Mouse (Mus musculus) neural tube, embryonic 11.5 days (tissue): ENCODE measurements around the gene Adgra1. TPM values are rescaled to one million over a fixed set of nuclear protein-coding genes. Genes with fewer than 3 reads are reported as not detected.
A peak's percentile ranks its signal among the peaks of the same experiment; 100 is the strongest.

ENCODE experiments used
- ATAC-seq: fragments of 200-750 bp; cut with Nextera tagmentation; 2 replicates; pipeline ENCODE4 v1.8.0; 2017; ENCODE audit warnings: moderate number of reproducible peaks, mild to moderate bottlenecking, moderate TSS enrichment, moderate library complexity; ENCODE audit not compliant: insufficient read depth, low FRiP score, low TSS enrichment
- DNase-seq: peaks from one replicate; pipeline ENCODE4 v3.0.0-alpha.2; 2015; ENCODE audit warnings: low spot score
- H3K27ac ChIP-seq: fragments of 300-500 bp; sonication (generic); 2 replicates; pipeline ENCODE4 v1.5.1; 2014; ENCODE audit warnings: low read depth, mild to moderate bottlenecking, low read length
- H3K27me3 ChIP-seq: fragments of 300-500 bp; sonication (generic); 2 replicates; pipeline ENCODE4 v1.6.1; 2014; ENCODE audit warnings: mild to moderate bottlenecking, low read length, mixed read lengths; ENCODE audit not compliant: control insufficient read depth, insufficient read depth
- H3K36me3 ChIP-seq: fragments of 300-500 bp; sonication (generic); 2 replicates; pipeline ENCODE4 v1.6.1; 2014; ENCODE audit warnings: mild to moderate bottlenecking, low read length, moderate library complexity, mixed read lengths; ENCODE audit not compliant: control insufficient read depth, insufficient read depth
- H3K4me1 ChIP-seq: fragments of 300-500 bp; sonication (generic); 2 replicates; pipeline ENCODE4 v1.6.1; 2014; ENCODE audit warnings: low read length, mixed read lengths; ENCODE audit not compliant: control insufficient read depth, insufficient read depth
- H3K4me2 ChIP-seq: fragments of 300-500 bp; sonication (generic); 2 replicates; pipeline ENCODE4 v1.6.1; 2014; ENCODE audit warnings: low read depth, mild to moderate bottlenecking, moderate library complexity
- H3K4me3 ChIP-seq: fragments of 300-500 bp; sonication (generic); 2 replicates; pipeline ENCODE4 v1.5.1; 2014; ENCODE audit warnings: low read depth, low read length
- H3K9ac ChIP-seq: fragments of 300-500 bp; sonication (generic); 2 replicates; pipeline ENCODE4 v1.6.1; 2014; ENCODE audit warnings: mild to moderate bottlenecking, low read length
- H3K9me3 ChIP-seq: fragments of 300-500 bp; sonication (generic); 2 replicates; pipeline ENCODE4 v1.6.1; 2016; ENCODE audit warnings: low read length; ENCODE audit not compliant: control insufficient read depth
- WGBS: fragments of 180-500 bp; shearing (Covaris S2); extraction: QIAGEN DNeasy Blood & Tissue Kit; methylation state at CpG from one replicate; pipeline ENCODE4 v1.1.7; 2014; 5-methylcytosine and 5-hydroxymethylcytosine counted together
- polyA plus RNA-seq: library from polyadenylated mRNA; unstranded; fragments of >200 nt; fragmentation: Nextera tagmentation; extraction: Ambion mirVana; gene quantifications from 2 replicates; pipeline ENCODE4 v1.2.1, GENCODE M21; 2014

Adgra1 gene
- polyA plus RNA-seq, 1 experiment from 2014 or later: 9.9 TPM

DNA sequence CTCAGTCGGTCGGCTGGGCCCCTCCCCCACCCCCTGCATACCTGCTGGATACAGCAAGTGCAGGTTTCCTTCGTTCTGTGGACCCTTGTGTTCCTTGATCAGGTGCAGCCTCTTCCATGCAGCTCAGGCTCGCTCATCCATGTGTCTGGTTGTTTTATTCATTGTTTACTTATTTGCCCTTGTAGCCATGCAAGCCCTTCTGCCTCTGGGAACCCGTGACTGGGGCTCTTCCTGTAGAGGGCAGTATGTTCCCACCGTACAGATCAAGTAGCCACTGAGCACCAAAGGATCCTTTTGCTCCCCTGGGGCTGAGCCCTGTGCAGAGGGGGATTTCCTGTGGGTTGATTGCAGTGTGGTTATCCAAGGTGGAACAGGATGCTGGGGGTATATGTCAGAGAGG lies 71.7 kb downstream of the Adgra1 start:
- Histone ChIP-seq H3K9ac (no peak overlapping the region; the same call in 1 of the 2 replicates), H3K4me2 (peak overlapping the region; percentile 26; the same call in 1 of the 2 replicates), H3K36me3 (no peaks in the 10 kb centered on the region), H3K27ac (no peak overlapping the region), H3K9me3 (no peaks in the 10 kb centered on the region), H3K4me3 (no peak overlapping the region), H3K27me3 (no peaks in the 10 kb centered on the region), H3K4me1 (peaks cover 8% of the 10 kb centered on the region; the same call in 1 of the 2 replicates)
- WGBS: under 1% methylated on average over 6 of the region's 6 CpGs
- ATAC-seq: peak; percentile 68
- peak; percentile 77 for DNase-seq

DNA sequence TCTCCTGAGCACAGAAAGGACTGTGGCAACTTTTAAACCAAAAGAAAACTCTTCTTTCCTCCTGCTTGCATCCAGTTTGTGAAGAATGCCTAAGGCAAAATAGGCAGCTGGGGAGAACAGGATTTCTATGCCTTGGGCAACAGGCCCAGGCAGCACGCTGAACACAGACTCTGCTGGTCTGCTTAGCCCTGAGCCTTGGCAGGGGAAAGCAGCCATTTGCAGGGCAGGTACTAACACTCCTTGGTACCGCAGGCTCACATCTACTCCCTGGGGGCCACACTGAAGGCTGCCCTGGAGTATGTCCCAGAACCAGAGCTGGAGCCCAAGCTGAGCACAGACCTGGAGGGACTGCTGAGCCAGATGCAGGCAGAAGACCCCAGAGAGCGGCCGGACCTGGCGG lies 74.2 kb downstream of the Adgra1 start:
- Histone ChIP-seq H3K9ac (no peak overlapping the region), H3K36me3 (no peaks in the 10 kb centered on the region), H3K4me3 (no peak overlapping the region), H3K9me3 (no peaks in the 10 kb centered on the region), H3K4me2 (no peak overlapping the region), H3K27me3 (peaks cover 3% of the 10 kb centered on the region; the same call in 1 of the 2 replicates), H3K4me1 (peaks cover 8% of the 10 kb centered on the region; the same call in 1 of the 2 replicates), H3K27ac (no peak overlapping the region)
- WGBS: 65% methylated on average over 5 of the region's 5 CpGs
- ATAC-seq (no peak), DNase-seq (no peak)

DNA sequence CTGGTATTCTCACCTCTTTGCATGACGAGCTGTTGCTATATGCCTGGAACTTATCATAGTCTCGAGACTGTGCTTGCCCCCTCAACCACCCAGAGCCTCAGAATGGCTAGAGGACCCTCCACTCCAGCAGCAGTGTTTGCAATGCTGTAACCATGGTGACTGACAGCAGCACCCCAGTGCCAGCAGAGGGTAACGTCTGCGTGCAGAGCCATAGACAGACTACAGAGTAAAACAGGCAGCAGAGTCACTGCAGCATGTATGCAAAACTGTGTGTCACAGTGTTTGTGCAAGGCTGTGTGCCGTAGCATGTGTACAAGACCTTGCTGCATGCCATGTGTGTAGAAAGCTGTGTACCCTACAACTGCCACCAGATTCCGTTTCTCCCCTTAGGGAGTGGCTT lies 75.5 kb downstream of the Adgra1 start:
- Histone ChIP-seq H3K27me3 (peaks cover 11% of the 10 kb centered on the region), H3K27ac (no peak overlapping the region), H3K9ac (no peak overlapping the region), H3K4me3 (no peak overlapping the region), H3K4me2 (no peak overlapping the region), H3K36me3 (no peaks in the 10 kb centered on the region), H3K9me3 (no peaks in the 10 kb centered on the region), H3K4me1 (peaks cover 8% of the 10 kb centered on the region; the same call in 1 of the 2 replicates)
- WGBS: 60% methylated on average over 6 of the region's 6 CpGs
- DNase-seq (no peak), ATAC-seq (no peak)

DNA sequence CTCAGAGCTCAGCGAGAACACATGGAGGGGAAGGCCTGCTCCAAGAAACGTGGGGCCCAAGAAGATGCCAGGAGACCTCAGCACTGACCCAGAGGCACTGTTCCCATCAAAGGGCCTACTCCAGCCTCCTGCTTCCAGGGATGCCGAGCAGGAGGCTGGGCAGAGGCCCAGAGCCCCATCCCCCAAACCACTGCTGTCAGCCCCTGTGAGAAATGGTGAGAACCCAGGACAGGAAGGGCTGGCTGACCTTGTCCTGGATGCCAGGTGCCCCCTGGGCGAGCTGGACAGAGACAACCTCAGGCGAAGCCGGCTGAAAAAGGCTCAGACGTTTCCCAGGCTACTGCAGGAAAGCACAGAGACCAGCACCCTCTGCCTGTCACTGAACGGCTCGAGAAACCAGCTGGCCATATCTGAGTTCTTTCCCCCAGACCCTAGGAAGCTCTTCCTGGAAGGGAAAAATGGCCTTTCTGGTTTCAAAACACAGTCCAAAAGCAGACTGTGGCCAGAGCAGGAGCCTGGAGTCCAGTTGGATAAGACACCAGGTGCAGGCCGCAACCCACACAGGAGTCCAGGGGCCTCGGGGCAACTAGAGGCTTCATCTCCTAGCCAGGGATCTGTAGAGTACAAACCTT lies 76.3 kb downstream of the Adgra1 start:
- H3K9ac ChIP-seq: no peak overlapping the region; the same call in 1 of the 2 replicates
- ATAC-seq: no peak
- peaks cover 3% of the 10 kb centered on the region; the same call in 1 of the 2 replicates for H3K4me1 ChIP-seq
- no peak overlapping the region for H3K27ac ChIP-seq
- no peak for DNase-seq
- peaks cover 19% of the 10 kb centered on the region for H3K27me3 ChIP-seq
- H3K36me3 ChIP-seq: no peaks in the 10 kb centered on the region
- no peaks in the 10 kb centered on the region for H3K9me3 ChIP-seq
- H3K4me2 ChIP-seq: no peak overlapping the region
- 58% methylated on average over 11 of the region's 11 CpGs for WGBS
- H3K4me3 ChIP-seq: no peak overlapping the region

DNA sequence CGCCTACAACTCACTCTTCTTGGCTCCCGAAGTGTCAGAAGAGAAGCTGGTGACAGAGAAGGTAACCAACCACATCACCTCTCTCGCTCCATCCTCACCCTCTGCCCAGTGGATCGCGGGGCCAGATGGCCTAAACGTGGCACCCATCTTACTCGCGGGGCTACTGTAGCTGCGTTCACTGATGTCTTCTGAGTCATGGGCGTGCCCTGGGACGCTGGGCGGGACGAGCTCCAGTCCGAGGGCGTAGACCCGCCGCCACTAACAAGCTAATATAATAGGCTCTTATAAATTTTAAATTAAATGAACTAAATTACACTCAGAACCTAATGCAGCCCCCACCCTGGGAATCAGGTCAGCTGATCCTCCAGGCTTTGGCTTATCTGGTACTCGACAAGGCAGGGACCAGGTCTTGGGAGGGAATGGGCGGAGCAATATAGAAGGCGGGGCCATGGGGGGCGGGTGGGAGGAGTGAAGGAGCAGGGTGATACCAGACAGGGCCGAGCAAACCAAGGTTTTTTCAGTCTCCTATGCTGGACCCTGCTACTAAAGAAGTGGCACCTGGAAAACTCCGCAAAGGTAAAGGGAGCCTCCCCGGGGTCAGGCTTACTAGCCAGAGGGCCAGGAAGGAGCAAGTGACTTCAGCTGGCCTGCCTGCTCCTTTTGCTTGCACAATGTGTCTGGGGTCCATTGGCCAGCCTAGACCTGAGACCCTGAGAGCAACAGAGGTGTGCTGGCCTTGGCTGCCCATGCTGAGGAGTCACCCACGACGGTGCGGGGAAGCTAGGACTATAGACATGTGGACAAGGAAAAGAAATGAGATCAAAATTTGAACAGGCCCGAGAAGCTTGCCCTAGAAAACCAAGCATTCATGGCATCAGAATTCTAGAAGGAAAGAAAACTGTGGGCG lies 80.4 kb downstream of the Adgra1 start:
- Histone ChIP-seq H3K4me3 (peak overlapping the region; percentile 27; the same call in 1 of the 2 replicates), H3K27me3 (peaks cover 23% of the 10 kb centered on the region), H3K4me1 (no peaks in the 10 kb centered on the region), H3K36me3 (no peaks in the 10 kb centered on the region), H3K9me3 (no peaks in the 10 kb centered on the region), H3K9ac (no peak overlapping the region), H3K27ac (no peak overlapping the region), H3K4me2 (peak overlapping the region; percentile 41)
- WGBS: 11% methylated on average over 29 of the region's 29 CpGs
- ATAC-seq: peak; percentile 75; the same call in 1 of the 2 replicates
- DNase-seq: peak; percentile 48

DNA sequence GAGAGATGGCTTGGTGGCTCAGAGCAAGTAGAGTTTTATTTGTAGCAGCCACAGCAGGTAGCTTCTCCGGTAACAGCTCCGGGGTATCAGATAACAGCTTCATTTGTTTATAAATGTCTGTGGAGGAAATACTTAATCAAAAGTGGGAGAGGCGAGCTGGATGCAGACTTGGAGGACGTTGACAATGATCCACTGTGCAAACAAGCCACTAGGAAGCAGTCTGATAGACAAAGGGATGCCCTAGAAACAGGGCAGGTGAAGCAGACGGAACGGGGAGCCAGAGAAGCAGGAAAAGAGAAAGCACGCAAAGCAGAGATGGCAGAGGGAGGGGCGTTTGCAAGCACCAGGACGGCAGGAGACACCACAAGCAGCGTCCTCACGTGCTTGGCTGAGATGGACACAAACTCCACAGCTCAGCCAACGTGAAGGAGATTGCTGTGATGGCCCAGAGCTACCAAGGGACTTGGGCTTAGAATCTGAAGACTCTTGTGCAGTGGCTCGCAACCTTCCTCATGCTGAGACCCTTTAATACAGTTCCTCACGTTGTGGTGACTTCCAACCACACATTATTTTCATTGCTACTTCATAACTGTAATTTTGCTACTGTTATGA lies 81.8 kb downstream of the Adgra1 start:
- ATAC-seq: no peak
- Histone ChIP-seq H3K36me3 (no peaks in the 10 kb centered on the region), H3K4me1 (no peaks in the 10 kb centered on the region), H3K27me3 (peaks cover 23% of the 10 kb centered on the region), H3K27ac (no peak overlapping the region), H3K9ac (no peak overlapping the region), H3K4me3 (no peak overlapping the region), H3K4me2 (no peak overlapping the region), H3K9me3 (no peaks in the 10 kb centered on the region)
- no peak for DNase-seq
- 6% methylated on average over 14 of the region's 14 CpGs for WGBS

DNA sequence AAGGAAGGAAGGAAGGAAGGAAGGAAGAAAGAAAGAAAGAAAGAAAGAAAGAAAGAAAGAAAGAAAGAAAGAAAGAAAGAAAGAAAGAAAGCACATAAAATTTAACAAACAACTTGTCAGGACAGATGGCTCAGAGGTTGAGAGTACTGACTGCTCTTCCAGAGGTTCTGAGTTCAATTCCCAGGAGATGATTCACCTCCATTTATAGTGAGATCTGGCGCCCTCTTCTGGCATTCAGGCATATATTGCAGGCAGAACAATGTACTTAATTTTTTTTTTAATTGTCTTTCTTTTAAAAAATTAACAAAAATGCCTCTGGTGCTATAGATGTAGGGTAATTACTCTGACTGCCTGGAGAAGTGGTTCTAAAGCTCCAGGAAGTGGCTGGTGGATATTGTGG lies 82.4 kb downstream of the Adgra1 start:
- Histone ChIP-seq H3K4me3 (no peak overlapping the region), H3K4me1 (no peaks in the 10 kb centered on the region), H3K9ac (no peak overlapping the region), H3K27me3 (peaks cover 23% of the 10 kb centered on the region), H3K9me3 (no peaks in the 10 kb centered on the region), H3K4me2 (no peak overlapping the region), H3K36me3 (no peaks in the 10 kb centered on the region), H3K27ac (no peak overlapping the region)
- DNase-seq (no peak), ATAC-seq (no peak)
- 4% methylated on average over 1 of the region's 1 CpGs for WGBS

DNA sequence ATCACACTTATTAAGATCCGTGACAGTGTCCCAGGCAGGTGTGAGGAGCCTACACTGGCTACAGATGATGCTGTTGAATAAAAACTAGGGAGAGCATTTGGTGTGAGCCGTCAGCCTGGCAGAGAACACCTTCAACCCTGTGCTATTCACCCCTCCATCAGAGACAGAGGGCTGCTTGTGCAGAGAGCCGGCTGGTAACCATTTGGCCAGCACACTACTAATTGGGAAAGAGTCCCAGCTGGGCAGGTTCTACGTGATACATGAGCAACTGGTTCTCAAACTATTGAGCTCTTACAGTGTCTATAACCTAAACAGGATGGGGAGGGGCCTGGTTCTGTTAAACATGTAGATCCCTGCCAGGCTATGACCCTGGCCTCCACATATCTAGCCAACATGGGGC lies 84.3 kb downstream of the Adgra1 start:
- Histone ChIP-seq H3K36me3 (no peaks in the 10 kb centered on the region), H3K27ac (no peak overlapping the region), H3K4me3 (no peak overlapping the region), H3K4me1 (no peaks in the 10 kb centered on the region), H3K9me3 (no peaks in the 10 kb centered on the region), H3K9ac (no peak overlapping the region), H3K27me3 (peaks cover 21% of the 10 kb centered on the region), H3K4me2 (no peak overlapping the region)
- DNase-seq: no peak
- no peak for ATAC-seq
- 75% methylated on average over 4 of the region's 4 CpGs for WGBS
